Mouse (Mus musculus) liver (tissue): ENCODE data around the gene Hadhb.

ENCODE experiments used
- DNase-seq: peaks from one replicate; pipeline ENCODE4 v3.0.0-alpha.2; 2020; ENCODE audit warnings: mixed read lengths

Hadhb gene

GRCm38 (mm10) chr5:30131246-30131645 is 23.8 kb upstream of the Hadhb start:
- DNase-seq = no peak

- no peak for DNase-seq
These were observed 22.9 kb upstream of the Hadhb start for GRCm38 (mm10) chr5:30132173-30132572.

GRCm38 (mm10) chr5:30135711-30136231 is 19.3 kb upstream of the Hadhb start:
- DNase-seq = no peak

GRCm38 (mm10) chr5:30137271-30137670 is 17.8 kb upstream of the Hadhb start:
- no peak for DNase-seq

- DNase-seq = no peak
These were observed 16.9 kb upstream of the Hadhb start for GRCm38 (mm10) chr5:30138193-30138592.

- no peak for DNase-seq
These were observed 8.5 kb upstream of the Hadhb start for GRCm38 (mm10) chr5:30146526-30146925.

- DNase-seq = no peak
These were observed 6.7 kb upstream of the Hadhb start for GRCm38 (mm10) chr5:30148133-30148920.

GRCm38 (mm10) chr5:30152007-30152406 is 3.0 kb upstream of the Hadhb start:
- no peak for DNase-seq

- no peak for DNase-seq
These were observed 2.6 kb upstream of the Hadhb start for GRCm38 (mm10) chr5:30152413-30152812.

- no peak for DNase-seq
These were observed 1.8 kb upstream of the Hadhb start for GRCm38 (mm10) chr5:30153222-30153621.

- DNase-seq = no peak
These were observed 1.0 kb upstream of the Hadhb start for GRCm38 (mm10) chr5:30154013-30154412.

- no peak for DNase-seq
These were observed 346 bp downstream of the Hadhb start for GRCm38 (mm10) chr5:30155395-30155792.

- DNase-seq = no peak
These were observed 977 bp downstream of the Hadhb start for GRCm38 (mm10) chr5:30155821-30156629.

GRCm38 (mm10) chr5:30159601-30160000 is 4.6 kb downstream of the Hadhb start:
- no peak for DNase-seq

- DNase-seq = no peak
These were observed 6.8 kb downstream of the Hadhb start for GRCm38 (mm10) chr5:30161836-30162235.

- no peak for DNase-seq
These were observed 7.3 kb downstream of the Hadhb start for GRCm38 (mm10) chr5:30162339-30162738.

GRCm38 (mm10) chr5:30165234-30165946 is 10.3 kb downstream of the Hadhb start:
- no peak for DNase-seq

- DNase-seq = no peak
These were observed 15.4 kb downstream of the Hadhb start for GRCm38 (mm10) chr5:30170303-30170940.

GRCm38 (mm10) chr5:30172115-30172514 is 17.1 kb downstream of the Hadhb start:
- DNase-seq = no peak

- DNase-seq = no peak
These were observed 18.1 kb downstream of the Hadhb start for GRCm38 (mm10) chr5:30172931-30173692.

- DNase-seq = no peak
These were observed 20.8 kb downstream of the Hadhb start for GRCm38 (mm10) chr5:30175811-30176210.
